Mouse (Mus musculus): ENCODE data around the gene Elf3.

GRCm38 (mm10) chr1:135233961-135234360 is 24.4 kb downstream of the Elf3 start:
- TF ChIP-seq CTCF (IDR thresholded peaks at IDR 0.05; ENCODE audit: low read depth) (no peak), EP300 (IDR thresholded peaks at IDR 0.05; ENCODE audit: low read depth) (no peak)
